Mouse (Mus musculus) inflammation-experienced regulatory T-cells, adult 6 months (primary cell): ENCODE data around the gene Supt5. TPM values are rescaled to one million over a fixed set of nuclear protein-coding genes. Genes with fewer than 3 reads are reported as not detected.
A peak's percentile ranks its signal among the peaks of the same experiment; 100 is the strongest.

ENCODE experiments used
- ATAC-seq: one replicate; pipeline ENCODE4 v1.8.0; 2017
- polyA plus RNA-seq, 3 experiments: library from polyadenylated mRNA; unstranded; fragments of 100-300 nt; shearing (Covaris generic); gene quantifications; one replicate each; pipeline ENCODE4 v1.2.1; 2017

Supt5 gene
- polyA plus RNA-seq, 3 experiments from 2014 or later = 95.7 to 122 (median 120) TPM

GRCm38 (mm10) chr7:28374647-28375046 is 36.1 kb upstream of the Supt5 start:
- ATAC-seq = no peak

- ATAC-seq = no peak
Observed at GRCm38 (mm10) chr7:28373891-28374495, 35.4 kb upstream of the Supt5 start.

- ATAC-seq = peak; percentile 36
Observed at GRCm38 (mm10) chr7:28373131-28373581, 34.6 kb upstream of the Supt5 start.

GRCm38 (mm10) chr7:28372251-28373108 is 33.9 kb upstream of the Supt5 start, which contains the start of gene Plekhg2:
Gene Plekhg2 (minus strand): TSS chr7:28372599.
- peak; percentile 63 for ATAC-seq

- no peak for ATAC-seq
Observed at GRCm38 (mm10) chr7:28371514-28371989, 33.0 kb upstream of the Supt5 start.

- no peak for ATAC-seq
Observed at GRCm38 (mm10) chr7:28370977-28371513, 32.5 kb upstream of the Supt5 start.

- no peak for ATAC-seq
Observed at GRCm38 (mm10) chr7:28370051-28370450, 31.5 kb upstream of the Supt5 start.

GRCm38 (mm10) chr7:28368276-28368920 is 29.9 kb upstream of the Supt5 start:
- no peak for ATAC-seq

- ATAC-seq = no peak
Observed at GRCm38 (mm10) chr7:28367663-28368275, 29.2 kb upstream of the Supt5 start.

GRCm38 (mm10) chr7:28362441-28363060 is 24.0 kb upstream of the Supt5 start:
- ATAC-seq = no peak

- ATAC-seq = no peak
Observed at GRCm38 (mm10) chr7:28361647-28362341, 23.2 kb upstream of the Supt5 start.

- no peak for ATAC-seq
Observed at GRCm38 (mm10) chr7:28360291-28360690, 21.7 kb upstream of the Supt5 start.

GRCm38 (mm10) chr7:28359854-28360253 is 21.3 kb upstream of the Supt5 start:
- no peak for ATAC-seq

- no peak for ATAC-seq
Observed at GRCm38 (mm10) chr7:28358431-28358830, 19.9 kb upstream of the Supt5 start.

GRCm38 (mm10) chr7:28357984-28358383 is 19.4 kb upstream of the Supt5 start:
- no peak for ATAC-seq

- no peak for ATAC-seq
Observed at GRCm38 (mm10) chr7:28356981-28357380, 18.4 kb upstream of the Supt5 start.

- ATAC-seq = peak; percentile 55
Observed at GRCm38 (mm10) chr7:28355221-28355620, 16.7 kb upstream of the Supt5 start.

GRCm38 (mm10) chr7:28354596-28354995 is 16.1 kb upstream of the Supt5 start:
- no peak for ATAC-seq

- no peak for ATAC-seq
Observed at GRCm38 (mm10) chr7:28354113-28354581, 15.6 kb upstream of the Supt5 start.

- no peak for ATAC-seq
Observed at GRCm38 (mm10) chr7:28353267-28353666, 14.7 kb upstream of the Supt5 start.

- ATAC-seq = no peak
Observed at GRCm38 (mm10) chr7:28351676-28352191, 13.2 kb upstream of the Supt5 start.
